Mouse (Mus musculus) midbrain, embryonic 12.5 days (tissue): ENCODE data around the gene Slc37a1. TPM values are rescaled to one million over a fixed set of nuclear protein-coding genes. Genes with fewer than 3 reads are reported as not detected.

Source experiments
- ATAC-seq: fragments of 200-750 bp; cut with Nextera tagmentation; 2 replicates; pipeline ENCODE4 v1.8.0; 2017; ENCODE audit warnings: low read depth, moderate TSS enrichment, moderate library complexity; ENCODE audit not compliant: low FRiP score
- H3K27ac ChIP-seq: fragments of 300-500 bp; sonication (generic); replicated peaks from 2 replicates; pipeline ENCODE4 v1.5.1; 2016; ENCODE audit warnings: mild to moderate bottlenecking
- H3K27me3 ChIP-seq: fragments of 300-500 bp; sonication (generic); 2 replicates; pipeline ENCODE4 v1.6.1; 2016; ENCODE audit warnings: mild to moderate bottlenecking
- H3K36me3 ChIP-seq: fragments of 300-500 bp; sonication (generic); 2 replicates; pipeline ENCODE4 v1.6.1; 2016
- H3K4me1 ChIP-seq: fragments of 300-500 bp; sonication (generic); 2 replicates; pipeline ENCODE4 v1.6.1; 2016
- H3K4me2 ChIP-seq: fragments of 300-500 bp; sonication (generic); replicated peaks from 2 replicates; pipeline ENCODE4 v1.6.1; 2016; ENCODE audit warnings: mild to moderate bottlenecking, moderate library complexity
- H3K4me3 ChIP-seq: fragments of 300-500 bp; sonication (generic); 2 replicates; pipeline ENCODE4 v1.5.1; 2016; ENCODE audit warnings: mild to moderate bottlenecking
- H3K9ac ChIP-seq: fragments of 300-500 bp; sonication (generic); replicated peaks from 2 replicates; pipeline ENCODE4 v1.6.1; 2016; ENCODE audit warnings: mild to moderate bottlenecking, moderate library complexity
- H3K9me3 ChIP-seq: fragments of 300-500 bp; sonication (generic); 2 replicates; pipeline ENCODE4 v1.6.1; 2016; ENCODE audit warnings: mild to moderate bottlenecking
- WGBS: fragments of 180-500 bp; shearing (Covaris S2); methylation state at CpG from one replicate; pipeline ENCODE4 v1.1.7; 2016; 5-methylcytosine and 5-hydroxymethylcytosine counted together
- polyA plus RNA-seq: library from polyadenylated mRNA; unstranded; fragments of >200 nt; fragmentation: Nextera tagmentation; extraction: Ambion mirVana; gene quantifications from 2 replicates; pipeline ENCODE4 v1.2.1, GENCODE M21; 2016

Slc37a1 gene
- polyA plus RNA-seq, 1 experiment from 2014 or later, result 9.3 TPM

GRCm38 (mm10) chr17:31393811-31394210 lies 107.2 kb downstream of the Slc37a1 start:
- Histone ChIP-seq H3K27ac (no peak overlapping the region), H3K27me3 (no peaks in the 10 kb centered on the region), H3K9me3 (no peaks in the 10 kb centered on the region), H3K4me1 (peaks cover 22% of the 10 kb centered on the region), H3K36me3 (0 out of 2 replicates have a peak, but pooled peaks cover 3% of the 10 kb centered on the region), H3K4me3 (no peak overlapping the region), H3K4me2 (no peak overlapping the region), H3K9ac (no peak overlapping the region)
- 63% methylated on average over 2 of the region's 2 CpGs for WGBS
- no peak for ATAC-seq

DNA sequence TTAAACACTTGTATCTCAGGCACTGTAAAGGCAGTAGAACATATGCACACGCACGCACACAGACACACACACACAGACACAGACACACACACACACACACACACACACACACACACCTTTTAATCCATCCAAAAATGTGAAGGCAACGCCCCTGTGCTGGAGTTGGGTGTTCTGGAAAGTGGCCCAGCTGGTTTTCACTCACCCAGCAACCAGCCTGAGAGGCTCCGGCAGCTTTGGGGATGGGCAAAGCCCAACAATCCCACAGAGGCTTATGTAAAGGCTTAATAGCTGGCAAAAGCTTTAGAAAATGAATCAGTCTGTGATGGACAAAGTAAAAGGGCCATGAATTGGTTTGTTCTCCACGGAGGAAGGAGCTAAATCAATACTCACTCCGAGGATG lies 113.7 kb downstream of the Slc37a1 start:
- no peak for ATAC-seq
- Histone ChIP-seq H3K27ac (0 out of 2 replicates have a peak overlapping the region, but pooled peaks have one; percentile 5), H3K27me3 (no peaks in the 10 kb centered on the region), H3K9me3 (no peaks in the 10 kb centered on the region), H3K4me2 (no peak overlapping the region), H3K9ac (no peak overlapping the region), H3K4me1 (peaks cover 12% of the 10 kb centered on the region), H3K36me3 (0 out of 2 replicates have a peak, but pooled peaks cover 3% of the 10 kb centered on the region), H3K4me3 (no peak overlapping the region)
- 82% methylated on average over 6 of the region's 6 CpGs for WGBS

Other genes starting within 250 kb of the Slc37a1 start
- 14.0 and 15.3 TPM in 2 replicates for gene Abcg1, start 229.1 kb upstream of the Slc37a1 start, polyA plus RNA-seq
- 1.1 and 1.4 TPM in 2 replicates for gene Tff3, start 157.1 kb upstream of the Slc37a1 start, polyA plus RNA-seq
- gene Tff2, start 142.5 kb upstream of the Slc37a1 start, polyA plus RNA-seq, result not detected in 2 replicates
- gene Tff1, start 121.5 kb upstream of the Slc37a1 start, polyA plus RNA-seq, result not detected in 2 replicates
- not detected in 2 replicates for gene Tmprss3, start 87.8 kb upstream of the Slc37a1 start, polyA plus RNA-seq
- 0.09 and 0.17 TPM in 2 replicates for gene Ubash3a, start 78.9 kb upstream of the Slc37a1 start, polyA plus RNA-seq
- 0.99 and 1.3 TPM in 2 replicates for gene Rsph1, start 9.4 kb upstream of the Slc37a1 start, polyA plus RNA-seq
- gene Pde9a, start 99.4 kb downstream of the Slc37a1 start, polyA plus RNA-seq, result 30.3 and 32.4 TPM in 2 replicates
- gene Wdr4, start 233.2 kb downstream of the Slc37a1 start, polyA plus RNA-seq, result 42.2 and 43.7 TPM in 2 replicates
- gene Ndufv3, start 233.3 kb downstream of the Slc37a1 start, polyA plus RNA-seq, result 257 and 265 TPM in 2 replicates